Mouse (Mus musculus): ENCODE measurements around the gene Cpt1a.

Gene Cpt1a

GRCm38 (mm10) chr19:3365089-3365488, 43.0 kb downstream of the Cpt1a start:
- DNase-seq (ENCODE audit: low read depth, low spot score): no peak

- peak; percentile 31 for DNase-seq (ENCODE audit: low read depth, low spot score)
Measured at GRCm38 (mm10) chr19:3368276-3368675, 46.1 kb downstream of the Cpt1a start.

GRCm38 (mm10) chr19:3373380-3373779, 51.2 kb downstream of the Cpt1a start:
- DNase-seq (ENCODE audit: low read depth, low spot score): no peak

GRCm38 (mm10) chr19:3374028-3374427, 51.9 kb downstream of the Cpt1a start:
- peak; percentile 35 for DNase-seq (ENCODE audit: low read depth, low spot score)

GRCm38 (mm10) chr19:3375945-3376495, 53.9 kb downstream of the Cpt1a start:
- DNase-seq (ENCODE audit: low read depth, low spot score): no peak

GRCm38 (mm10) chr19:3376966-3377715, 55.0 kb downstream of the Cpt1a start:
- peak; percentile 89 for DNase-seq (ENCODE audit: low read depth, low spot score)

GRCm38 (mm10) chr19:3378614-3379013, 56.5 kb downstream of the Cpt1a start:
- no peak for DNase-seq (ENCODE audit: low read depth, low spot score)

- DNase-seq (ENCODE audit: low read depth, low spot score): no peak
Measured at GRCm38 (mm10) chr19:3388061-3388460, 65.9 kb downstream of the Cpt1a start.

GRCm38 (mm10) chr19:3388629-3389057, 66.5 kb downstream of the Cpt1a start, which contains the start of gene Tesmin:
TSS of gene Tesmin (plus strand) at chr19:3388857.
- DNase-seq (ENCODE audit: low read depth, low spot score): no peak

GRCm38 (mm10) chr19:3389089-3389488, 67.0 kb downstream of the Cpt1a start:
- DNase-seq (ENCODE audit: low read depth, low spot score): no peak

GRCm38 (mm10) chr19:3392384-3392783, 70.2 kb downstream of the Cpt1a start:
- DNase-seq (ENCODE audit: low read depth, low spot score): no peak

GRCm38 (mm10) chr19:3394216-3394615, 72.1 kb downstream of the Cpt1a start:
- DNase-seq (ENCODE audit: low read depth, low spot score): no peak

- DNase-seq (ENCODE audit: low read depth, low spot score): no peak
Measured at GRCm38 (mm10) chr19:3400057-3400456, 77.9 kb downstream of the Cpt1a start.

GRCm38 (mm10) chr19:3401504-3401903, 79.4 kb downstream of the Cpt1a start:
- no peak for DNase-seq (ENCODE audit: low read depth, low spot score)

GRCm38 (mm10) chr19:3401943-3402342, 79.8 kb downstream of the Cpt1a start:
- no peak for DNase-seq (ENCODE audit: low read depth, low spot score)

GRCm38 (mm10) chr19:3402390-3402789, 80.3 kb downstream of the Cpt1a start:
- DNase-seq (ENCODE audit: low read depth, low spot score): no peak

- DNase-seq (ENCODE audit: low read depth, low spot score): no peak
Measured at GRCm38 (mm10) chr19:3404030-3404429, 81.9 kb downstream of the Cpt1a start.

GRCm38 (mm10) chr19:3405531-3406281, 83.6 kb downstream of the Cpt1a start:
- peak; percentile 78 for DNase-seq (ENCODE audit: low read depth, low spot score)

GRCm38 (mm10) chr19:3414268-3414733, 92.2 kb downstream of the Cpt1a start, which contains the start of gene Gal:
TSS of gene Gal (minus strand) at chr19:3414544.
- no peak for DNase-seq (ENCODE audit: low read depth, low spot score)

GRCm38 (mm10) chr19:3419251-3419650, 97.1 kb downstream of the Cpt1a start:
- DNase-seq (ENCODE audit: low read depth, low spot score): peak; percentile 88

GRCm38 (mm10) chr19:3422488-3422887, 100.4 kb downstream of the Cpt1a start:
- DNase-seq (ENCODE audit: low read depth, low spot score): peak; percentile 16

- DNase-seq (ENCODE audit: low read depth, low spot score): no peak
Measured at GRCm38 (mm10) chr19:3422981-3423380, 100.8 kb downstream of the Cpt1a start.
